Mouse (Mus musculus): Measurements from ENCODE around the gene Trp53i13. TPM values are rescaled to one million over a fixed set of nuclear protein-coding genes. Genes with fewer than 3 reads are reported as not detected.

Gene Trp53i13
- polyA plus RNA-seq, 1 experiment from 2014 or later: 31.7 TPM

DNA sequence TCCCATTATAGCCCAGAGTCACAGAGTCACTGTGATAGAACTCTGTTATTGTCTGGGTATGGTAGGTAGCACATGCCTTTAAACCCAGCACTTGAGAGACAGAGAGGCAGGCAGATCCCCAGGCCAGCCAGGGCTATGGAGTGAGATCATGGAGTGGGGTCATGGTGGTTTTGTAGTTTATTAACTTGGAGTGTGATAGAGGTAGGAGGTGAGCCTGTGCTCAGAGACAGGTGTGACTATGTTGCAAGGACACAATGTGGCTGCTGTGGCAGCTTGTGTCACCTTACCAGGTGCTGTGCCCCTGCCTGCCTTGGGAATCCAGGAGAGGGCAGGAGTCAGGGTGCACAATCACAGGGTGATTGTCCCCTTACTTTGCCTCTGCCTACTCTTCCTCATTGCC, 20.3 kb downstream of the Trp53i13 start:
- H3K4me3 ChIP-seq (replicated peaks): no peak overlapping the region
- ATAC-seq (ENCODE audit: low FRiP score): no peak
- H3K27ac ChIP-seq: no peak overlapping the region
- peaks cover 17% of the 10 kb centered on the region for H3K36me3 ChIP-seq (replicated peaks)
- no peaks in the 10 kb centered on the region for H3K9me3 ChIP-seq
- no peaks in the 10 kb centered on the region for H3K27me3 ChIP-seq
- H3K4me2 ChIP-seq: 0 out of 2 replicates have a peak overlapping the region, but pooled peaks have one; percentile 92
- peaks cover 70% of the 10 kb centered on the region for H3K4me1 ChIP-seq
- H3K9ac ChIP-seq: 0 out of 2 replicates have a peak overlapping the region, but pooled peaks have one; percentile 96

DNA sequence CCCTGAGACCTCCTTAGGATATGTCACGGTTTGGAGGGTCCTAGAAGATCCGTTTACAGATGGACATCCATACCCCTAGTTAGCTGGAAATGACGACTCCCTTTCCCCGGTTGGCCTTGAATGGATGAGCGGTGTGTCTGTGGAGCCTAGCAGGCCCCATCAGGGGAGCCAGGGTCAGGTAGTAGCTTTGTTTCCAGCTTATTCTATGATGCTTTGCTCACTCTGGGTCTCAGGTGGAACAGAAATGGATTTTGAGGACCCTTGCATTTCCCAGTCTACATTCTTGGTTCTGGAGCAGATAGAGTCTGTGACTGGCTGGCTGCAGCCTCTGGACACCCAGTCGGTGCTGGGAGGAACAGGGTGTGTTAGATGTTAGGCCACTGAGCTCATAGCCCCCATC, 21.0 kb downstream of the Trp53i13 start:
- peaks cover 10% of the 10 kb centered on the region for H3K36me3 ChIP-seq (replicated peaks)
- peak overlapping the region; percentile 92 for H3K4me2 ChIP-seq
- H3K4me3 ChIP-seq (replicated peaks): peak overlapping the region; percentile 95
- 76% methylated on average over 6 of the region's 6 CpGs for WGBS
- H3K9ac ChIP-seq: peak overlapping the region; percentile 96; the same call in 1 of the 2 replicates
- H3K27me3 ChIP-seq: no peaks in the 10 kb centered on the region
- H3K27ac ChIP-seq: peak overlapping the region; percentile 91; the same call in 1 of the 2 replicates
- H3K9me3 ChIP-seq: no peaks in the 10 kb centered on the region
- H3K4me1 ChIP-seq: peaks cover 72% of the 10 kb centered on the region
- no peak for ATAC-seq (ENCODE audit: low FRiP score)

DNA sequence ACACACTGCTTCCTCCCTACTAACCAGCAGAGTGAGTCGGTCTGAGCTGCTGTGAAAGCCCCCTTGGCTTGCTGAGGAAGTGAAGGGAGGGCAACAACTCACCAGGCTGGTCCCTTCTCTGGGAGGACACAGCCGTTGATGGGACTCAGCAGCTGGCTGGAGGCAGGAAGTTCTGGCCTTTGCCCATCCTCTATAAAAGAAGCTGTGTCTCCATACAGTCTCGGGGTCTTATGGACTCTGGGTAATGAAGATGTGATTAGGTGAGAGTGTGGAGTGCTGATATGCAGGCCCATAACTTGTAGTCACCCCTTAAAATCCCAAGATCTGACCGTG, 21.5 kb downstream of the Trp53i13 start:
- H3K36me3 ChIP-seq (replicated peaks): peaks cover 6% of the 10 kb centered on the region
- H3K4me3 ChIP-seq (replicated peaks): peak overlapping the region; percentile 95
- H3K9me3 ChIP-seq: no peaks in the 10 kb centered on the region
- peaks cover 71% of the 10 kb centered on the region for H3K4me1 ChIP-seq
- peak overlapping the region; percentile 92 for H3K4me2 ChIP-seq
- H3K9ac ChIP-seq: peak overlapping the region; percentile 96
- ATAC-seq (ENCODE audit: low FRiP score): no peak
- H3K27me3 ChIP-seq: no peaks in the 10 kb centered on the region
- WGBS: 42% methylated on average over 4 of the region's 4 CpGs
- H3K27ac ChIP-seq: peak overlapping the region; percentile 91; the same call in 1 of the 2 replicates

DNA sequence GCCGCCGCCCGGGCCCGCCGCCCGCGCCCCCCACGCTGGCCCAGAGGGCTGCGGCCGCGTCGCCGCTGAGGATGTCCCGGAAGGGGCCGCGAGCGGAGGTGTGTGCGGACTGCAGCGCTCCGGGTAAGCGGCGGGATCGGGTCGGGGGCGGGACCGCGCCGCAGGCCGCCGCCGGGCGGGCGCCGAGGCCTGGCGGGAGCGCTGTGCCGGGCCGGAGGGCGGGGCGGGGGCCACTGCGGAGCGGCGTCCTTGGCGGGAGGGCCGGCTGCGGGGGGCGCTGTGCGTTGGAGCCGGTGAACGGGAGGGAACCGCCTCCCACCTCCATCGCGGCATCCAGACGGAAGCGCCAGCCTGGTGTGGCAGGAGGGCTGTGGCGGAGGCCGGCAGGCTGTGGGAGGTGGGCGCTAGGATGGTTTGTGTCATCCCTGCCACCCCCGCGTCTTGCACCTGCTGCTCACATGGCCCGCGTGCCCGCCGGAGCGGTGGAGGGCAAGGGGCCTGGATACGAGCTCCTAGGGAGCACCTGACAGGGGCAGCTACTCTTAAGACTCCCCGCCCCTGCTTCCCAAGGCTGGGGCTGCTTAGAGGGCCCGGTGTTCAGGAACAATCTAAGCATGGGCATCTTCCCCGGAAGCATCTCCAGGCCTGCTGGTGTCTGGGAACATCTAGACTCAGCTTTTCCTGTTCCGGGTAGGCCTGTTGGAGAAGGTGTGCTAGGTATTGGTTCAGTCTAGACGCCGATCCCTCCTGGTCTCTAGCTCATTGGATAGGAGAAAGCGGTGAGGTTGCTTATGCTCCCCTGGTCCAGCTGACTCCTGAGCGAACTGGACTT, 22.1 kb downstream of the Trp53i13 start, which contains the start of gene Git1:
Gene Git1 (plus strand): TSS at position 51 of the 832 bp plus-strand sequence.
- ATAC-seq (ENCODE audit: low FRiP score): no peak
- H3K4me3 ChIP-seq (replicated peaks): peak within 1 kb of the TSS; percentile 95
- peak within 1 kb of the TSS; percentile 96 for H3K9ac ChIP-seq
- H3K27me3 ChIP-seq: no peaks in the 10 kb centered on the region
- 2% methylated on average over 37 of the region's 74 CpGs for WGBS
- H3K4me2 ChIP-seq: peak within 1 kb of the TSS; percentile 92
- H3K27ac ChIP-seq: peak within 1 kb of the TSS; percentile 91
- no peaks in the 10 kb centered on the region; the same call in 1 of the 2 replicates for H3K36me3 ChIP-seq (replicated peaks)
- peaks cover 70% of the 10 kb centered on the region for H3K4me1 ChIP-seq
- no peaks in the 10 kb centered on the region for H3K9me3 ChIP-seq

DNA sequence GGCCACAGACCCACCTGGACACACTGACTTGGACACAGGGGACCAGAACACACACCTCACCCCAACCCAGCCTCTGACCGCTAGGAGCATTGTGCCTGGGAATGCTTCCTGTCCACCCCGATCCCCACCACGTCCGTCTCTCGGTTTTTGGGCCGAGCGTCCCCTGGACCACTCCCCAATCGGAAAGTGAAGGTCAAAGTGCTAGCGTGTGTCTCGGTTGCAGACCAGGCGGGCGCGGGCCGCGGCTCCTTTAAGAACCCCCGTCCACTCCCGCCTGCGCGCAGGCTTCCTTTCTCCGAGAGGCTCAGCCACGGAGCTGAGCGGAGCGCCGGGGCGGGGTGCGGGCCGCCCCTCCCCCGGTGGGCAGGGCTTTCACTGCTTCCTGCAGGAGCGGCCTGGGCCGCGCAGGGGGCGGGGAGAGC, 22.9 kb downstream of the Trp53i13 start:
- peaks cover 72% of the 10 kb centered on the region for H3K4me1 ChIP-seq
- no peaks in the 10 kb centered on the region for H3K9me3 ChIP-seq
- H3K27ac ChIP-seq: peak overlapping the region; percentile 86
- under 1% methylated on average over 27 of the region's 32 CpGs for WGBS
- peak overlapping the region; percentile 77 for H3K4me2 ChIP-seq
- ATAC-seq (ENCODE audit: low FRiP score): peak; percentile 65
- H3K36me3 ChIP-seq (replicated peaks): no peaks in the 10 kb centered on the region
- no peaks in the 10 kb centered on the region for H3K27me3 ChIP-seq
- peak overlapping the region; percentile 96 for H3K9ac ChIP-seq
- H3K4me3 ChIP-seq (replicated peaks): peak overlapping the region; percentile 95

DNA sequence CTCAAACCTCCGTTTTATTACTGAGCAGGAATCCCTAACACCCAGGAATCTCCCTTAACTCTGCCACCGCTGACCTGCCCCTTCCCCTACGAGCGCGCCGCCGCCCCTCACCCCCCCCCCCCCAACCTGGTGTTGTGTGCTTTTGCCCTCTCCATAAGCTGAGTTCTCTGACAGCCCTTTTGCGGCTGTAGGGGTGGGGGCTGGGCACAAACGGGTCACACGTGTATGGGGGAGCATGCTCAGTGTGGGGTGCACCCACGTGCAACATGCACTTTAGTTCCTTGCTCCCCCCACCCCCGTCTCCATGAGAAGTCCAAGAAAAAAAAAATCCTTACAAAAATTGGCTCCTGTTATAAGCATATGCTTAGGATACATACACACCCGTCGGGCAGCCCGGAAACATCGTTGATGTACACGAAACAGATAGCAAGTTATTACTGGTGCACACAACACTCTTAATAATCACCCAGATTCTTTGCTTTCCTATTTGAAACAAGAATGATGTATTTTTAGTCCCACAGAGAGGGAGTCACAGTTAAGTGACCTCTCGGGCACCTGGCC, 23.4 kb downstream of the Trp53i13 start:
- Histone ChIP-seq H3K27me3 (no peaks in the 10 kb centered on the region), H3K4me3 (replicated peaks) (peak overlapping the region; percentile 95), H3K36me3 (replicated peaks) (no peaks in the 10 kb centered on the region), H3K27ac (peak overlapping the region; percentile 86), H3K9me3 (no peaks in the 10 kb centered on the region), H3K9ac (peak overlapping the region; percentile 96), H3K4me2 (peak overlapping the region; percentile 77), H3K4me1 (peaks cover 72% of the 10 kb centered on the region)
- under 1% methylated on average over 18 of the region's 18 CpGs for WGBS
- no peak for ATAC-seq (ENCODE audit: low FRiP score)

DNA sequence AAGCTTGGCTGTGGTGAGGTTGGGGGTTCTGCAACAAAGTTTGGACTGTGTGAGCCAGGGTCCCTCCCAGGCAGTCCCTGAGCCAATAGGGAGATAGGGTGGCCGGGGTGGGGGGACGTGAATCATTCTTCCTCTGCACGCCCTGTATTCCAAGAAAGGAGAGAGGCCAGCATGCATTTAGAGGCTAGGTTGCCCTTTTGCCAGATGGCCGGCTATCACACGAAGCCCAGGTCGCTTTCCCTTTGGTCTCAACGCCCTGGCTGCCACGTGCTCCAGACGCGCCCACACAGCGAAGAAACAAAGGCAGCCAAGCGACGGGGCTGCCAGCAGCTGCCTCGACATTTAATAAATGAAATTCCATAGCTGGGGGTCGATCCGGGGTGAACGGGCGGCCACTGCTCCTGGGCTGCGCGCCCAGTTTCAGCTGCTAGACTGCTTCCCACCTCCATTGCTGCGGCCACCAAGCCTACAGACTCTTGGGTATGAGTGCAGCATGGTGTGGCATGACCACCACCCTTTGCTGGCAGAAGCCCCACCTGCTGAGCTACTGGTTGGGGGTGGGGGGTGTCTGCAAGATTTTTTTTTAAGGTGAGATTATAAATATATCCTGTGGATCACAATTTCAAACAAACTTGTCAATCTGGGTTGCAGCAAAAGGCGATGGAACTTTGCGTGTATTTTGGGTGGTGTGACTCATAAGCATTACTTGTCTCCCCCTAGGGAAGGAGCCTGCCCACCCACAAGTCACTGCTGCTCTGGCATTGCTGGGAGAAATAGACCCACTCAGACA, 24.1 kb downstream of the Trp53i13 start:
- Histone ChIP-seq H3K36me3 (replicated peaks) (no peaks in the 10 kb centered on the region), H3K9me3 (no peaks in the 10 kb centered on the region), H3K9ac (peak overlapping the region; percentile 96), H3K4me1 (peaks cover 72% of the 10 kb centered on the region), H3K4me3 (replicated peaks) (peak overlapping the region; percentile 95), H3K27ac (peak overlapping the region; percentile 86), H3K4me2 (peak overlapping the region; percentile 77), H3K27me3 (no peaks in the 10 kb centered on the region)
- ATAC-seq (ENCODE audit: low FRiP score): peak; percentile 59
- WGBS: under 1% methylated on average over 23 of the region's 23 CpGs

DNA sequence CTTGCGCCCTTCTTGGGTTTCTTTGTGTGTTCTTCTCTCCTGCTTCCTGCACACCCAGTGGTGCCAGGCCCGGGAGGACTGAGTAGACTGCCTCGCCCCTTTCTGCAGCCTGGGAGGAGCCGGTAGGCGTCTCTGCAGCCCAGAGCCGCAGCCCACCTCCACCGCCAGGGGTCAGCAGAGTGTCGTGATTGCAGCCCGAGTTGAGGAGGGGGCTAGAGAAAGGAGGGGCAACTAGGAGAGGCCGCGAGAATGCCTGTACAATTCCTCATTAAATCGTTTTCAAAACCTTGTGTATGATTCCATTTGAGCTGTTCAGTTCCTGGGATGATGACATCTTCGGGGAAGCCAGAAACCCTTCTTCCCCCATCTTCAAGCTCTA, 24.7 kb downstream of the Trp53i13 start:
- Histone ChIP-seq H3K36me3 (replicated peaks) (no peaks in the 10 kb centered on the region), H3K9ac (peak overlapping the region; percentile 96; the same call in 1 of the 2 replicates), H3K9me3 (no peaks in the 10 kb centered on the region), H3K4me2 (peak overlapping the region; percentile 77), H3K27ac (peak overlapping the region; percentile 86), H3K4me3 (replicated peaks) (peak overlapping the region; percentile 95), H3K27me3 (no peaks in the 10 kb centered on the region), H3K4me1 (peaks cover 78% of the 10 kb centered on the region)
- under 1% methylated on average over 13 of the region's 13 CpGs for WGBS
- peak; percentile 80 for ATAC-seq (ENCODE audit: low FRiP score)

DNA sequence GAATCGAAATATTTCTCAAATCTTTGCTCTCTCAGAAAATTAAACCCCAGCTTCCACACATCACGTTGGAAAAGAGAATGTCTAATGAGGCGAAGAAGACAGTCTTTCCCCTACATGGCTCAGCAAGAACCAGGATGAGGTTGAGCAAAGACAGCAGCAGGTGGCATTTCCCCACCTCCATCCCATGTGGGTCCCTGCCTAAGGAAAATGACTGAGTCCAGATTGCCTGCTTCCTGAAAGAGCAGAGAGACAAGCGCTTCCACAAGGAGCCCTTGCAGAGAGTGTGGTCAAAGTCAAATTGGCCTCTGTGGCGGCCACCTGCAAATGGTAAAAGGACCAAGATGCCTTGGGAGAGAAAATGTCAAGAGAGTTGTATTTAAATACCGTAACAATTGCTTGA, 25.3 kb downstream of the Trp53i13 start:
- Histone ChIP-seq H3K4me1 (peaks cover 81% of the 10 kb centered on the region), H3K27me3 (no peaks in the 10 kb centered on the region), H3K4me2 (peak overlapping the region; percentile 81), H3K9me3 (no peaks in the 10 kb centered on the region), H3K9ac (no peak overlapping the region; the same call in 1 of the 2 replicates), H3K4me3 (replicated peaks) (peak overlapping the region; percentile 95), H3K36me3 (replicated peaks) (no peaks in the 10 kb centered on the region), H3K27ac (peak overlapping the region; percentile 86; the same call in 1 of the 2 replicates)
- ATAC-seq (ENCODE audit: low FRiP score): no peak
- 70% methylated on average over 6 of the region's 6 CpGs for WGBS

DNA sequence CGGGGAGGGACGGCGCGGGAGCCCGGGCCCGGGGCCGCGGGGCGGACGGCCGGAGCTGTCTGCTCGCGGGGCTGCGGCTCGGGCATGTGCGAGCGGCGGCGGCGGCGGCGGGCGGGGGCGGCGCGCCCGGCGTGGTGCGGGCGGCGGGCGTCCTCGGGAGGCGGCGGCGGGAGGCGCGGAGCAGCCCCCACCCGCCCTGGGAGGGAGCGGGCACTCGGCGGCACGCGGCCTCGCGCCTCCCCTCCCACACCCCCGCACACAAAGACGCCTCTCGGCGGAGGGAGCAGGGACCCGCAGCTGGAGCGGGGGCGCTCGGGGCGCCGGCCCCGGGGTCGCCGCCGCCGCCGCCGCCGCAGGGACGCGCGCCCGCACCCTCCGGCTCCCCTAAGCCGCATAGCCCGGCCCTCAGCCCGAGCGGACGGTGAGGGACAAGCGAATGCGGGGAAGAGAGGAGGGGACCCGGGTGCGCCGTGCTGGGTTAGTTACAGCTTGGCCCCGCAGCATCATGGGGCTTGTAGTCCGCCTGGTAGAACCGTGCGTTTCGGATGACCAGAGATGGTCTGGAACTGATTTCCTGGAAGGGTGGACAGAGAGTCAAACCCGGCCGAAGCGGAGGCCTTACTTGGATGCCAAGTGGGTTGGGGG, 26.1 kb downstream of the Trp53i13 start, which contains the start of gene Ankrd13b:
Gene Ankrd13b (minus strand): TSS at position 88 of the 645 bp plus-strand sequence.
- peak within 1 kb of the TSS; percentile 91 for H3K27ac ChIP-seq
- WGBS: under 1% methylated on average over 53 of the region's 87 CpGs
- peak within 1 kb of the TSS; percentile 90 for H3K4me3 ChIP-seq (replicated peaks)
- H3K4me1 ChIP-seq: peaks cover 81% of the 10 kb centered on the region
- ATAC-seq (ENCODE audit: low FRiP score): peak; percentile 63
- H3K4me2 ChIP-seq: peak within 1 kb of the TSS; percentile 81
- no peaks in the 10 kb centered on the region for H3K9me3 ChIP-seq
- H3K36me3 ChIP-seq (replicated peaks): no peaks in the 10 kb centered on the region
- no peaks in the 10 kb centered on the region for H3K27me3 ChIP-seq
- H3K9ac ChIP-seq: peak within 1 kb of the TSS; percentile 94

DNA sequence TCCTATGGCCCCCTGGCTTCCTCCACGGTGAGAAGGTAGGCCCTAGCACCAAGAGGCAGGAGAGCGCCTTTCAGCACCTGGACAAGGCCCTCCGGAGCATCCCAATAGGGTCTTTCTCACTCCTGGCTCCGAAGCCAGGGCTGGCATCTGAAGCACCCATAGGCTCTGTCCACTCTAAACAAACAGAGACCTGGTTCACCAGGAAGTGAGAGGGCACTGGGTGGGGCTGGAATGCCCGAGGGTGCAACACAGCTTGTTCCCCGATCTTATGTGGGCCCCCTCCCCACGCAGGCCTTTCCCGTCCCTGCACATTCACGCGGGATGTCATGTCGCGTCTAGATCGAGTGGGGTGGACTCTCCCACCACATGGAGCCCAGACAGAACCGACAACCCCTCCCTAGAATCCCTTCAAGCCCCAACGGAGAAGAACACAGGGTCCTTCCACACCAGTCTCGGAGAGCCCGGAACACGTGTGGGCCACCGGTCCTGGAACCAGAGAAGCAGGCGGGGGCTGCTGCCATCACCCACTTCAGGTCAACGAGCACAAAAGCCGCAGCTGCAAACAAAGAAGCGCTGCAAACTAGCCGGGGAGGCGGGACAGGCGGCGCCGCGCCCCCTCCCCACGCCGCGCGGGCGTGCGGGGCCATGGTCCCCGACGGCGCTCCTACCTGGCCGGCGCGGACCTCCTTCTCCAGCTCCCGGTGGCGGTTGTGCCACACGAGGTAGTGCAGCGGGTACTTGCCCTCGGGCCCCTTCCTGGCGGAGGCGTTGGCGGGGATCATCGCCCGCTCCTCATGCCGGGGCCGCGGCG, 26.8 kb downstream of the Trp53i13 start:
- Histone ChIP-seq H3K9ac (peak overlapping the region; percentile 94), H3K27ac (peak overlapping the region; percentile 91), H3K4me2 (peak overlapping the region; percentile 81), H3K36me3 (replicated peaks) (no peaks in the 10 kb centered on the region), H3K9me3 (no peaks in the 10 kb centered on the region), H3K27me3 (no peaks in the 10 kb centered on the region), H3K4me3 (replicated peaks) (peak overlapping the region; percentile 90), H3K4me1 (peaks cover 75% of the 10 kb centered on the region)
- 2% methylated on average over 55 of the region's 55 CpGs for WGBS
- no peak for ATAC-seq (ENCODE audit: low FRiP score)
